Mouse (Mus musculus): ENCODE measurements at regions not wholly inside any gene's neighbourhood (a gene's known extent, or its start where the extent isn't known, plus 50 kb on each side); places are given as distances from the start of the nearest gene placed in this dataset.

GRCm38 (mm10) chr13:50991726-50992432 lies 108.8 kb upstream of the Spin1 start:
- Histone ChIP-seq H3K4me1 (replicated peaks; ENCODE audit: control insufficient read depth, insufficient read depth, low read length) (peaks cover 3% of the 10 kb centered on the region; the same call in 1 of the 2 replicates), H3K9ac (ENCODE audit: low read length) (no peak overlapping the region), H3K27ac (ENCODE audit: low read depth) (peak overlapping the region; percentile 57; the same call in 1 of the 2 replicates), H3K4me3 (ENCODE audit: low read depth, low read length) (no peak overlapping the region), H3K27me3 (replicated peaks; ENCODE audit: control insufficient read depth, insufficient read depth, low read length) (no peaks in the 10 kb centered on the region), H3K9me3 (ENCODE audit: control insufficient read depth, low read length) (peaks cover 4% of the 10 kb centered on the region; the same call in 1 of the 2 replicates), H3K4me2 (ENCODE audit: low read length) (no peak overlapping the region), H3K36me3 (ENCODE audit: control insufficient read depth, insufficient read depth, low read length) (no peaks in the 10 kb centered on the region)
- no peak for DNase-seq (ENCODE audit: low spot score)
- no peak for ATAC-seq (replicated peaks; ENCODE audit: low FRiP score, low TSS enrichment, low read depth)
- WGBS, result 53% methylated on average over 9 of the region's 9 CpGs

GRCm38 (mm10) chr13:50999738-51000137 lies 100.9 kb upstream of the Spin1 start:
- DNase-seq (ENCODE audit: low spot score), result no peak
- Histone ChIP-seq H3K4me3 (ENCODE audit: low read depth, low read length) (no peak overlapping the region), H3K27ac (ENCODE audit: low read depth) (no peak overlapping the region), H3K27me3 (replicated peaks; ENCODE audit: control insufficient read depth, insufficient read depth, low read length) (no peaks in the 10 kb centered on the region), H3K4me2 (ENCODE audit: low read length) (no peak overlapping the region), H3K9ac (ENCODE audit: low read length) (no peak overlapping the region), H3K4me1 (replicated peaks; ENCODE audit: control insufficient read depth, insufficient read depth, low read length) (no peaks in the 10 kb centered on the region), H3K9me3 (ENCODE audit: control insufficient read depth, low read length) (0 out of 2 replicates have a peak, but pooled peaks cover 3% of the 10 kb centered on the region), H3K36me3 (ENCODE audit: control insufficient read depth, insufficient read depth, low read length) (no peaks in the 10 kb centered on the region)
- ATAC-seq (replicated peaks; ENCODE audit: low FRiP score, low TSS enrichment, low read depth), result no peak
- WGBS, result 72% methylated on average over 4 of the region's 4 CpGs

- H3K4me3 ChIP-seq (ENCODE audit: low read depth, low read length), result no peak overlapping the region
- no peaks in the 10 kb centered on the region for H3K36me3 ChIP-seq (ENCODE audit: control insufficient read depth, insufficient read depth, low read length)
- 59% methylated on average over 3 of the region's 3 CpGs for WGBS
- H3K9ac ChIP-seq (ENCODE audit: low read length), result no peak overlapping the region
- H3K27ac ChIP-seq (ENCODE audit: low read depth), result no peak overlapping the region
- DNase-seq (ENCODE audit: low spot score) (no peak), ATAC-seq (replicated peaks; ENCODE audit: low FRiP score, low TSS enrichment, low read depth) (no peak)
- 0 out of 2 replicates have a peak, but pooled peaks cover 3% of the 10 kb centered on the region for H3K9me3 ChIP-seq (ENCODE audit: control insufficient read depth, low read length)
- no peaks in the 10 kb centered on the region for H3K4me1 ChIP-seq (replicated peaks; ENCODE audit: control insufficient read depth, insufficient read depth, low read length)
- H3K4me2 ChIP-seq (ENCODE audit: low read length), result no peak overlapping the region
- H3K27me3 ChIP-seq (replicated peaks; ENCODE audit: control insufficient read depth, insufficient read depth, low read length), result no peaks in the 10 kb centered on the region
Observed at GRCm38 (mm10) chr13:51004827-51005226, 95.9 kb upstream of the Spin1 start.

DNA sequence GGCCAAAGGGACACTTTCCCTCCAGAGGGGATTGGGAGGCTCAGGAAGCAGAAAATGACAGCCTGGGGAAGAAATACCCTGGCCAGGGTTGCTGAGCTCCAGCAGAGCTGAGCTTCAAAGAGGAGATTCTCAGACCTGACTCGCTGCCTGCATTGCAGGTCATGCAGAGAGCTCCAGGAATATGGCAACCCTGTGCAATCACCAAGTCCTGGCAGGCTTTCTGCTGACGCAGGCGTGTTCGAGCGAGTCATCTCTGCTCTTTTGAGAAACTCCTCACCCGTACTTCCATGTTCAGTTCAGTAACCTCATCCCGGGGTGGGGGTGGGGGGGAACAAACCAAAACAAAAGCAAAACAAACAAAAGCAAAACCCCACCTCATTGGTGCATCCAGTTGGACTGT lies 89.9 kb upstream of the Spin1 start:
- no peak overlapping the region for H3K27ac ChIP-seq (ENCODE audit: low read depth)
- H3K4me1 ChIP-seq (replicated peaks; ENCODE audit: control insufficient read depth, insufficient read depth, low read length), result no peaks in the 10 kb centered on the region
- H3K4me2 ChIP-seq (ENCODE audit: low read length), result no peak overlapping the region
- ATAC-seq (replicated peaks; ENCODE audit: low FRiP score, low TSS enrichment, low read depth) (no peak), DNase-seq (ENCODE audit: low spot score) (no peak)
- WGBS, result 85% methylated on average over 7 of the region's 7 CpGs
- H3K9ac ChIP-seq (ENCODE audit: low read length), result no peak overlapping the region
- no peak overlapping the region for H3K4me3 ChIP-seq (ENCODE audit: low read depth, low read length)
- no peaks in the 10 kb centered on the region for H3K9me3 ChIP-seq (ENCODE audit: control insufficient read depth, low read length)
- no peaks in the 10 kb centered on the region for H3K27me3 ChIP-seq (replicated peaks; ENCODE audit: control insufficient read depth, insufficient read depth, low read length)
- no peaks in the 10 kb centered on the region for H3K36me3 ChIP-seq (ENCODE audit: control insufficient read depth, insufficient read depth, low read length)

DNA sequence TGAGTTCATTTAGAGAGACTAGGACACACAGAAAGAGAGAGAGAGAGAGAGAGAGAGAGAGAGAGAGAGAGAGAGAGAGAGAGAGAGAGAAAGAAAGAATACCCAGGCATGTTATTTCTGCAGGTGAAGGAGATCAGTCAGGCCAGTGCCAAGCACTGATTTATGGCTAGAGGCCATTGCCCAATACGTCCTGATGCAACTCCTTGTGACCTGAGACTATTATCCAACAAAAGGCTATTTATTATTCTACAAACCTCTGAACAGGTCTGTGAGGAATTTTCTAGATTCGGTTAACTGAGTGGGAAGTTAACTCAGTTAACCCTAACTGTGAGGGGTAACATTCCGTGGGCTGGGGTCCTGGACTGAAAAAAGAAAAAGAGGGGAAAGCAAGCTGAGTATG lies 84.5 kb upstream of the Spin1 start:
- no peak overlapping the region for H3K4me2 ChIP-seq (ENCODE audit: low read length)
- no peaks in the 10 kb centered on the region for H3K36me3 ChIP-seq (ENCODE audit: control insufficient read depth, insufficient read depth, low read length)
- no peaks in the 10 kb centered on the region for H3K27me3 ChIP-seq (replicated peaks; ENCODE audit: control insufficient read depth, insufficient read depth, low read length)
- no peak for DNase-seq (ENCODE audit: low spot score)
- peaks cover 16% of the 10 kb centered on the region for H3K4me1 ChIP-seq (replicated peaks; ENCODE audit: control insufficient read depth, insufficient read depth, low read length)
- no peak overlapping the region for H3K9ac ChIP-seq (ENCODE audit: low read length)
- ATAC-seq (replicated peaks; ENCODE audit: low FRiP score, low TSS enrichment, low read depth), result no peak
- H3K4me3 ChIP-seq (ENCODE audit: low read depth, low read length), result no peak overlapping the region
- no peak overlapping the region for H3K27ac ChIP-seq (ENCODE audit: low read depth)
- WGBS, result 72% methylated on average over 3 of the region's 3 CpGs
- no peaks in the 10 kb centered on the region for H3K9me3 ChIP-seq (ENCODE audit: control insufficient read depth, low read length)

DNA sequence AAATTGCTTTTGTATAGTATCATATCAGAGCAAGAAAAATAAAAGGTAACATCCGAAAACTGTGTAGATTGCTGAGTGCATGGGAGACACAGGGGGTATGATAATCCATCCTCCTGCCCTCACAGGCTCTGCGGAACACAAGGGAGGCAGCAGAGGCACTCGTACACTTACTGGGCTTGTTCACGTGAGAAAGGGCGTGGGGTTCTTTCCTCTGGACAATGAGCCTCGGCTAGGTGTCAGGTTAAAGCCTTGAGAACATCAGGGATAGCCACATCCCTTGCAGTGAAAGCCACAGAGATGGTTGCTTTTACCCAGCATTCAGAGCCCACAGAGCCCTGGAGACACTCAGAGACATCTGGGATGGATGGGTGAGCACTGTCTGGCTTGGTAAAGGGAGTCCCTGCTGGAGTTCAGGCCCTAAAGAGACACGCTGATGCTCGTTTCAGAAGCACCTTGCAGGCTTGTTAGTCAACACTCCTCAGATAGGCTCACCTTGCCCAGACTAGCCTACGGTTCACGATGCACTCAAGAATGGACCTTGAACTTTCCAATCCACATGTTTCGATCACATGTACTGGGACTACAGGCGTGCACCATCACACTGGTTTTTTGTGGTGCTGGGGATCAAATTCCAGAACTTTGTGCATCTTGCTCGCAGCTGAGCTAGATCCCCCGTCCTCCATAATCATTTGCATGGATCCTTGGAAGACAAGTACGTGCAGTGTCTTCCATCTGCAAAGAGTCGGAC lies 83.5 kb upstream of the Spin1 start:
- DNase-seq (ENCODE audit: low spot score) (no peak), ATAC-seq (replicated peaks; ENCODE audit: low FRiP score, low TSS enrichment, low read depth) (no peak)
- 76% methylated on average over 16 of the region's 16 CpGs for WGBS
- Histone ChIP-seq H3K4me2 (ENCODE audit: low read length) (no peak overlapping the region), H3K9me3 (ENCODE audit: control insufficient read depth, low read length) (no peaks in the 10 kb centered on the region), H3K4me1 (replicated peaks; ENCODE audit: control insufficient read depth, insufficient read depth, low read length) (peaks cover 18% of the 10 kb centered on the region), H3K9ac (ENCODE audit: low read length) (no peak overlapping the region), H3K27me3 (replicated peaks; ENCODE audit: control insufficient read depth, insufficient read depth, low read length) (no peaks in the 10 kb centered on the region), H3K36me3 (ENCODE audit: control insufficient read depth, insufficient read depth, low read length) (no peaks in the 10 kb centered on the region), H3K27ac (ENCODE audit: low read depth) (no peak overlapping the region), H3K4me3 (ENCODE audit: low read depth, low read length) (no peak overlapping the region)

DNA sequence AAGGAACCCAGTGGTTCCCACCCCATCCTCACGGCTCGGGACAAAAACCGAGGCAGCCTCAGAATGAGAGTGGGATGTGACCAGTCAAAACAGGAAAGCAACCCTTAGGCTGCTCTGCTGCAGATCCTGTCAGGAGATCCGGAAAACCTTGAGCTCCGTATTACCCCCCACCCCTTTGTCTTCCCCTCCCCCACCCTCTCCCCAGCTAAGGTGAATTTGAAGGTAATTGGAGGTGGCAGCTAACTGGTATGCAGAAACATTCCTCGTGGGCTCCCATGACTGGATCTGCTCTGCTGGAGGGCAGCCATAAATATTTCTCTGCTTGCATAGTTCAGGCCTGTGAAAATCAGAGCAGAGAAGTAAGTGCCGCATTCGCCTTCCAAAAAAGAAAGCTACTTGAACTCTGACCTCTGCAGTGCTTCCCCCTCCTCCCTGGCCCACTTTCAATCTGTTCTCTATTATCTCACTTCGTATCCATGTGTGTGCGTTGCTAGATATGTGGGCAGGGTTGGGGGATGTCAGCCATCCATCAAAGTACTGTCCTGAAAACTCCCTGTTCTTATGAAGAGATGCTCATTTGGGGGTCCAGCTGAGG lies 82.9 kb upstream of the Spin1 start:
- 12% methylated on average over 10 of the region's 10 CpGs for WGBS
- peak; percentile 70; the same call in 1 of the 2 replicates for ATAC-seq (replicated peaks; ENCODE audit: low FRiP score, low TSS enrichment, low read depth)
- no peaks in the 10 kb centered on the region for H3K9me3 ChIP-seq (ENCODE audit: control insufficient read depth, low read length)
- DNase-seq (ENCODE audit: low spot score), result peak; percentile 59
- no peak overlapping the region for H3K9ac ChIP-seq (ENCODE audit: low read length)
- H3K36me3 ChIP-seq (ENCODE audit: control insufficient read depth, insufficient read depth, low read length), result no peaks in the 10 kb centered on the region
- H3K4me2 ChIP-seq (ENCODE audit: low read length), result no peak overlapping the region
- H3K27me3 ChIP-seq (replicated peaks; ENCODE audit: control insufficient read depth, insufficient read depth, low read length), result no peaks in the 10 kb centered on the region
- peak overlapping the region; percentile 59; the same call in 1 of the 2 replicates for H3K27ac ChIP-seq (ENCODE audit: low read depth)
- peaks cover 25% of the 10 kb centered on the region for H3K4me1 ChIP-seq (replicated peaks; ENCODE audit: control insufficient read depth, insufficient read depth, low read length)
- H3K4me3 ChIP-seq (ENCODE audit: low read depth, low read length), result no peak overlapping the region

- H3K27ac ChIP-seq (ENCODE audit: low read depth), result peak overlapping the region; percentile 59; the same call in 1 of the 2 replicates
- H3K9ac ChIP-seq (ENCODE audit: low read length), result no peak overlapping the region
- no peaks in the 10 kb centered on the region for H3K9me3 ChIP-seq (ENCODE audit: control insufficient read depth, low read length)
- no peak for DNase-seq (ENCODE audit: low spot score)
- peaks cover 30% of the 10 kb centered on the region for H3K4me1 ChIP-seq (replicated peaks; ENCODE audit: control insufficient read depth, insufficient read depth, low read length)
- H3K4me3 ChIP-seq (ENCODE audit: low read depth, low read length), result no peak overlapping the region
- ATAC-seq (replicated peaks; ENCODE audit: low FRiP score, low TSS enrichment, low read depth), result peak; percentile 47; the same call in 1 of the 2 replicates
- 51% methylated on average over 10 of the region's 10 CpGs for WGBS
- no peaks in the 10 kb centered on the region for H3K36me3 ChIP-seq (ENCODE audit: control insufficient read depth, insufficient read depth, low read length)
- H3K27me3 ChIP-seq (replicated peaks; ENCODE audit: control insufficient read depth, insufficient read depth, low read length), result no peaks in the 10 kb centered on the region
- no peak overlapping the region for H3K4me2 ChIP-seq (ENCODE audit: low read length)
Observed at GRCm38 (mm10) chr13:51018366-51018765, 82.3 kb upstream of the Spin1 start.
